Mouse (Mus musculus): ENCODE data around the gene Tnfrsf11a.

The Tnfrsf11a gene

GRCm38 (mm10) chr1:105886358-105886757 lies 105.8 kb downstream of the Tnfrsf11a start:
- DNase-seq (ENCODE audit: extremely low read depth, insufficient read length, low spot score) = no peak

DNA sequence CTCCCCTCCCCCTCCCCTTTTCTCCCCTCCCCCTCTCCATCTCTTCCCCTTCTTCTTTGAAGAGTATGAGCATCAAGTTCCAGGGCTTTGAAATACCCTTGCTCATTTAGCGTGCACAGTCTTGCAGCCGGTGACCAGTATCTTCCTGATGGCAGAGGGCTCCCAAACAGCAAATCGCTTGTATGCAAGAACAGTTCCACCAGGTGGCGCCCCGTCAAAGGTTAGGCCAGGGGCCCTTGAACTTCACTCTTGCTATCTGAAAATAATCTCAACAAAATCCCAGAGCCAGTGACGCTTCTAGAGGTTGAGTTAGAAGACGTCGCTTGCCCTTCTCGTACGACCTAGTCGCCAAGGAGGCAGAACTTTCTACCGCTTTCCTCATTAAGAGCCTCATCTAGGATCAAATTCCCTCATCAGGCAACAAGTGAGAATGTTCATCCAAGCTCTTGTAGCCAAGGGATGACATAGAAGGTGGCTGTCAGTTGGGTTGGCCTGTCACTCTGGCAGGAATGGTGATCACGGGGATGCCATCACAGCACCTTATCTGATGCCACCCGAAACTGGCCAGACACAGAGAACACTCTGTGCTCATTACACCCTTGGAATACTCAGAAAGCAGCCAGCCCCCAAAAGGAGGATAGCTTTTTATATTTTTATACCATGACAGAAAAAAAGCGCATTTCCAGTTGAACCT lies 110.7 kb downstream of the Tnfrsf11a start:
- peak; percentile 52 for DNase-seq (ENCODE audit: extremely low read depth, insufficient read length, low spot score)

- no peak for DNase-seq (ENCODE audit: extremely low read depth, insufficient read length, low spot score)
Observed at GRCm38 (mm10) chr1:105895019-105895418, 114.5 kb downstream of the Tnfrsf11a start.

Data from 3134 (cell line).